10 mouse cellular contexts compared by ENCODE assay signal in genomic region chr3:149190856-149191576, GRCm38 (mm10).
DNase-seq lines count a peak whose midpoint lies in the region; ATAC-seq lines count a peak whose summit lies in the region.
"Had no signal": no experiment of that assay in that cellular context is flagged by ENCODE, and none has a peak within 500 bp of the region (broad histone marks: within the 10 kb centered on the region; RNA-seq: fewer than 3 reads in every experiment).

No protein-coding gene starts in this region.

- no peaks in the 10 kb centered on the region for H3K36me3 ChIP-seq in heart, embryonic 12.5 days
- H3K36me3 ChIP-seq in forebrain, embryonic 16.5 days (ENCODE audit: control insufficient read depth, insufficient read depth) = no peaks in the 10 kb centered on the region
- H3K36me3 ChIP-seq: liver, embryonic 15.5 days had no signal

- H3K9me3 ChIP-seq in heart, embryonic 12.5 days (replicated peaks) = no peaks in the 10 kb centered on the region
- H3K9me3 ChIP-seq in forebrain, embryonic 16.5 days (ENCODE audit: control insufficient read depth, low read length) = no peaks in the 10 kb centered on the region
- H3K9me3 ChIP-seq: liver, embryonic 15.5 days had no signal

- H3K9ac ChIP-seq in heart, embryonic 12.5 days = no peak overlapping the region
- H3K9ac ChIP-seq in forebrain, embryonic 16.5 days (replicated peaks; ENCODE audit: low read depth, low read length) = 0 out of 2 replicates have a peak overlapping the region, but pooled peaks have one; percentile 2
- H3K9ac ChIP-seq: liver, embryonic 15.5 days had no signal

- H3K27me3 ChIP-seq in heart, embryonic 12.5 days (replicated peaks) = no peaks in the 10 kb centered on the region
- no peaks in the 10 kb centered on the region for H3K27me3 ChIP-seq in forebrain, embryonic 16.5 days (replicated peaks; ENCODE audit: control insufficient read depth, insufficient read depth, low read length)
- H3K27me3 ChIP-seq: liver, embryonic 15.5 days had no signal

- no peak overlapping the region for H3K4me3 ChIP-seq in heart, embryonic 12.5 days
- H3K4me3 ChIP-seq in forebrain, embryonic 16.5 days (replicated peaks; ENCODE audit: low read length) = peak overlapping the region; percentile 26
- H3K4me3 ChIP-seq: liver, embryonic 15.5 days had no signal

- no peak overlapping the region for H3K27ac ChIP-seq in heart, embryonic 12.5 days (ENCODE audit: poor library complexity, severe bottlenecking)
- H3K27ac ChIP-seq in forebrain, embryonic 16.5 days (ENCODE audit: low read length) = no peak overlapping the region
- H3K27ac ChIP-seq: liver, embryonic 15.5 days had no signal

- WGBS in heart, embryonic 12.5 days = 79% methylated on average over 19 of the region's 19 CpGs
- 4% methylated on average over 19 of the region's 19 CpGs for WGBS in forebrain, embryonic 16.5 days

- H3K4me2 ChIP-seq in heart, embryonic 12.5 days = no peak overlapping the region
- peak overlapping the region; percentile 55 for H3K4me2 ChIP-seq in forebrain, embryonic 16.5 days (ENCODE audit: low read length)
- H3K4me2 ChIP-seq: liver, embryonic 15.5 days had no signal

- peak; percentile 7 to 26 for DNase-seq in heart, adult 18-20 months
- DNase-seq in right cerebral cortex, adult 18-20 months = peak; percentile 26
- no peak for DNase-seq in right cerebral cortex, postnatal 10 days (ENCODE audit: low spot score in 2 of 2)
- peak; percentile 28 for DNase-seq in skeletal muscle tissue, adult 2 months (ENCODE audit: low read depth, low spot score)
- no peak for DNase-seq in kidney, adult 18-20 months
- DNase-seq in thymus, postnatal 10 days (ENCODE audit: low spot score in 2 of 2) = no peak
- DNase-seq: adrenal gland, postnatal 25 days had no signal

- ATAC-seq in heart, embryonic 12.5 days (ENCODE audit: insufficient number of reproducible peaks, low FRiP score) = no peak
- peak; percentile 80 for ATAC-seq in forebrain, embryonic 16.5 days

- H3K4me1 ChIP-seq in heart, embryonic 12.5 days (replicated peaks) = peaks cover 7% of the 10 kb centered on the region
- peaks cover 11% of the 10 kb centered on the region for H3K4me1 ChIP-seq in forebrain, embryonic 16.5 days (replicated peaks; ENCODE audit: control insufficient read depth, insufficient read depth, low read length)
- H3K4me1 ChIP-seq: liver, embryonic 15.5 days had no signal

Comparison
In these comparisons a context has a peak if more than half of its experiments do, and no peak if none do; other contexts are left out.
1. DNase-seq: peak in heart, adult 18-20 months (2 of 2), right cerebral cortex, adult 18-20 months (single experiment) and skeletal muscle tissue, adult 2 months (single experiment); none in right cerebral cortex, postnatal 10 days (0 of 2), kidney, adult 18-20 months (single experiment) and thymus, postnatal 10 days (0 of 2).